Mouse (Mus musculus): Measurements from ENCODE around the gene Rpp14.

DNA sequence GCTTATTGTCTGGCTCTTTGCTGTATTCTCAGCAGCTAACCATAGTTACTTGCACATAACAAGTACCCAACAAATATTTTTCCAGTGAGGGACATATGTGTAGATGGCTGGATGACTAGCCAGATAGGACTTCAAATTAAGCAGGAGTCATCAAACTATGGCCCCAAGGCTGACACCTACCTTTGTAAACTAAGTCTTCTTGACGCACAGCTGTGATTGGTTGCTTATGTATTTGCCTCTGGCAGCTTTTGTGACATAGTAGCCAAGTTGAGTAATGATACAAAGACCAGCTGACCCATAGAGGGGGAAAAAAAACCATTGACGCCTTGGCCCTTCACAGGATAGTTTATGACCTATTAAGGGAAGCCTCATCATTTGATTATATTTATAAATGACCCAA is 38.0 kb upstream of the Rpp14 start:
- TF ChIP-seq USF1 (IDR thresholded peaks at IDR 0.05; ENCODE audit: low read depth) (no peak), CTCF (IDR thresholded peaks at IDR 0.05; ENCODE audit: control insufficient read depth, insufficient read depth, insufficient read length) (no peak), MAX (IDR thresholded peaks at IDR 0.05) (no peak), MYOD1 (IDR thresholded peaks at IDR 0.05; ENCODE audit: control insufficient read depth, insufficient read length, low read depth) (no peak), CEBPB (IDR thresholded peaks at IDR 0.05; ENCODE audit: low read depth) (no peak), MYOG (IDR thresholded peaks at IDR 0.05; ENCODE audit: control insufficient read depth, extremely low read depth, insufficient read length) (no peak)

Measured in C2C12 (cell line).